ENCODE assay signal across 7 mouse cellular contexts in the genomic region with DNA sequence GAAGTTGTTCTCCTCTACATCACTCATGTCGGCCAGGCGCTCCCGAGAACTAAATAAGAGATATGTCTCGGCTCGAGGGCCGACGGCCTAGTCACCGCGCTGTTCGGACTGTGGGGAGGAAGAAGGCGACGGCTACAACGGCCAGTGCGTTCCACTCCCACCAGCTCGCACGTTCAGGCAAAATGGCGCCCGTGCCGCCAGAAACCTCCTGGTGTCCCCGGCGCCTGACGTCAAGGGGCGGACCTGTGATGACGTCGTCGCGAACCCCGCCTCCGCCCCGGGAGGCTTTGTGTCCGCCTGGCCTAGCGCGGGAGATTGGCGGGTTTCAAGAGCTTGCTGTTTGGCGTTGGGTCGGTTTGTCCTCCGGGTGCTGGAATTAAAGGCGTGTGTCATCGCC. TPM values are rescaled to one million over a fixed set of nuclear protein-coding genes. Genes with fewer than 3 reads are reported as not detected.
A peak's percentile ranks its signal among the peaks of the same experiment; 100 is the strongest.
DNase-seq lines count a peak whose midpoint lies in the region; ATAC-seq lines count a peak whose summit lies in the region.

A gene (minus strand): TSS at position 187 of the 397 bp plus-strand sequence.

- ATAC-seq in granulocyte monocyte progenitor cell, adult 5-6 weeks (replicated peaks; ENCODE audit: poor library complexity, severe bottlenecking): peak; percentile 86
- peak; percentile 95 for ATAC-seq in midbrain, embryonic 13.5 days

- H3K27ac ChIP-seq in embryonic facial prominence, embryonic 10.5 days (replicated peaks): peak within 1 kb of the TSS; percentile 99
- H3K27ac ChIP-seq in limb, embryonic 10.5 days: peak within 1 kb of the TSS; percentile 98
- peak within 1 kb of the TSS; percentile 98 for H3K27ac ChIP-seq in midbrain, embryonic 13.5 days

- H3K9ac ChIP-seq in midbrain, embryonic 13.5 days (replicated peaks): peak within 1 kb of the TSS; percentile 100

- H3K36me3 ChIP-seq in embryonic facial prominence, embryonic 10.5 days (replicated peaks): peaks cover 4% of the 10 kb centered on the region
- peaks cover 4% of the 10 kb centered on the region for H3K36me3 ChIP-seq in limb, embryonic 10.5 days
- no peaks in the 10 kb centered on the region for H3K36me3 ChIP-seq in midbrain, embryonic 13.5 days

- no peaks in the 10 kb centered on the region for H3K9me3 ChIP-seq in embryonic facial prominence, embryonic 10.5 days
- no peaks in the 10 kb centered on the region for H3K9me3 ChIP-seq in limb, embryonic 10.5 days (replicated peaks)
- no peaks in the 10 kb centered on the region for H3K9me3 ChIP-seq in midbrain, embryonic 13.5 days

- peak within 1 kb of the TSS; percentile 98 for H3K4me3 ChIP-seq in embryonic facial prominence, embryonic 10.5 days
- peak within 1 kb of the TSS; percentile 85 for H3K4me3 ChIP-seq in limb, embryonic 10.5 days
- H3K4me3 ChIP-seq in midbrain, embryonic 13.5 days (replicated peaks): peak within 1 kb of the TSS; percentile 100

- peak within 1 kb of the TSS; percentile 80 for H3K4me2 ChIP-seq in midbrain, embryonic 13.5 days (replicated peaks)

- peak; percentile 99 for DNase-seq in adrenal gland, postnatal 10 days
- DNase-seq in embryonic facial prominence, embryonic 10.5 days (ENCODE audit: low spot score): peak; percentile 98
- peak; percentile 93 for DNase-seq in kidney, adult 11 months
- peak; percentile 99 for DNase-seq in limb, embryonic 10.5 days (ENCODE audit: low spot score)
- DNase-seq in spleen, adult 12 weeks (ENCODE audit: low spot score): peak; percentile 94

- under 1% methylated on average over 39 of the region's 39 CpGs for WGBS in embryonic facial prominence, embryonic 10.5 days
- WGBS in limb, embryonic 10.5 days: under 1% methylated on average over 39 of the region's 39 CpGs
- WGBS in midbrain, embryonic 13.5 days: under 1% methylated on average over 39 of the region's 39 CpGs

- peaks cover 25% of the 10 kb centered on the region for H3K4me1 ChIP-seq in embryonic facial prominence, embryonic 10.5 days
- peaks cover 24% of the 10 kb centered on the region for H3K4me1 ChIP-seq in limb, embryonic 10.5 days
- H3K4me1 ChIP-seq in midbrain, embryonic 13.5 days (replicated peaks): peaks cover 25% of the 10 kb centered on the region

- no peaks in the 10 kb centered on the region for H3K27me3 ChIP-seq in embryonic facial prominence, embryonic 10.5 days (replicated peaks; ENCODE audit: low read depth, poor library complexity, severe bottlenecking)
- H3K27me3 ChIP-seq in limb, embryonic 10.5 days (ENCODE audit: low read depth, poor library complexity, severe bottlenecking): no peaks in the 10 kb centered on the region
- no peaks in the 10 kb centered on the region for H3K27me3 ChIP-seq in midbrain, embryonic 13.5 days

RNA-seq across cellular contexts. Expression of the gene that starts here (rescaled TPM):
- 10 to 100 TPM; 47.8 to 51.1 TPM for total RNA-seq in adrenal gland, postnatal 10 days (2021)
- polyA plus RNA-seq in embryonic facial prominence, embryonic 10.5 days (2016; fragmentation: Nextera tagmentation; extraction: Ambion mirVana): 123 and 132 TPM in 2 replicates
- 171 and 173 TPM in 2 replicates for total RNA-seq in granulocyte monocyte progenitor cell, adult 5-6 weeks (2014; fragmentation: Nextera tagmentation)
- total RNA-seq in granulocyte monocyte progenitor cell, adult 5-6 weeks (2017): 179 and 205 TPM in 2 replicates
- 126 and 128 TPM in 2 replicates for polyA plus RNA-seq in limb, embryonic 10.5 days (2016; fragmentation: Nextera tagmentation; extraction: Ambion mirVana)
- polyA plus RNA-seq in midbrain, embryonic 13.5 days (2015; fragmentation: Nextera tagmentation; extraction: Ambion mirVana): 160 and 164 TPM in 2 replicates

Comparison
In these comparisons a context has a peak if more than half of its experiments do, and no peak if none do; other contexts are left out.
1. Peak in every context shown above with its lines: DNase-seq, ATAC-seq, H3K4me3 ChIP-seq and H3K27ac ChIP-seq.